ENCODE assay signal across 8 mouse cellular contexts in the genomic region with DNA sequence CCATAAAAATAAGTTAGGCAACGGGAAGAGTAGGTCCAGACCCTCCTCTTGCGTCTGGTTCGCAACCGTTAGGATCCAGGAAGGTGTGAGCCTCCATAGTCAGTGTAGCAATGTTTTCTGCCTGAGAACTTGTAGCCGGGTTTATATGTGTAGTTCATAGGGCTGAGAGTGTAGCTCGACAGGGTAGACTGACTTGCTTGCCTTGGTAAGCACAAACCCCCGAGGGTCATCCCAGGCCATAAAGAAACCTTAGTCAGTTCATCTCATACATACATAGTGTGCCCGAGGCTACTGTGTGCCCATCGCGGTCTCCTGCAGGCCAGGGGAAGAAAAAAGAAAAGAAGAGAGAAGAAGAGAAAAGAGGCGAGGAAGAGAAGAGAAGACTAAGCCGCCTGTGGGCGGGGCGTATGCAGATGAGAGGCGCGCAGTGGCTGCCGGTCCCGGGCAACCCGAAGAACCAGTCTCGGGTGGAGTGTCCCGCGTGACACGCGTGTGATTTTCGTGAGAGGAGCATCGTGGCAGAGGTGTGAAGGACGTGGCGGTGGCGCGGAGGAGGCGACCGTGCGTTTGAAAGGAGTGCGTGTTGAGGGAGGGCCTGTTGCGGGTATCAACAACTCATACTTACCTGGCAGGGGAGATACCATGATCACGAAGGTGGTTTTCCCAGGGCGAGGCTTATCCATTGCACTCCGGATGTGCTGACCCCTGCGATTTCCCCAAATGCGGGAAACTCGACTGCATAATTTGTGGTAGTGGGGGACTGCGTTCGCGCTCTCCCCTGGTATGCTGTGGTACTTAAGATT. TPM values are rescaled to one million over a fixed set of nuclear protein-coding genes. Genes with fewer than 3 reads are reported as not detected.
A peak's percentile ranks its signal among the peaks of the same experiment; 100 is the strongest.
DNase-seq lines count a peak whose midpoint lies in the region; ATAC-seq and TF ChIP-seq lines count a peak whose summit lies in the region.
"Not testable (repeated sequence)": the region's sequence is repeated elsewhere in the genome, so short reads cannot be mapped to it uniquely, and the experiment has no call there.

No protein-coding gene starts in this region.

- peak; percentile 86 for DNase-seq in heart, adult 11 months
- not testable (repeated sequence) for DNase-seq in kidney, postnatal 0 days (ENCODE audit: low spot score)

- not testable (repeated sequence) for H3K36me3 ChIP-seq in hindbrain, embryonic 15.5 days; kidney, postnatal 0 days (ENCODE audit: insufficient read depth, low read length); liver, embryonic 16.5 days (ENCODE audit: control insufficient read depth, insufficient read depth); midbrain, embryonic 15.5 days (replicated peaks); stomach, embryonic 16.5 days (ENCODE audit: control insufficient read depth, insufficient read depth, low read length)

- H3K4me1 ChIP-seq in hindbrain, embryonic 15.5 days (replicated peaks); kidney, postnatal 0 days (replicated peaks; ENCODE audit: insufficient read depth, low read length); liver, embryonic 16.5 days (ENCODE audit: control insufficient read depth, low read depth, low read length); midbrain, embryonic 15.5 days; stomach, embryonic 16.5 days (ENCODE audit: control insufficient read depth, insufficient read depth, low read length): not testable (repeated sequence)

- ATAC-seq in activated CD4-positive, CD25-positive, alpha-beta regulatory T cell, adult 4 months, result peak; percentile 36
- peak; percentile 73 for ATAC-seq in erythroblast, adult 5-6 weeks (replicated peaks; ENCODE audit: low FRiP score, poor library complexity, severe bottlenecking)
- peak; percentile 65 for ATAC-seq in hindbrain, embryonic 15.5 days (ENCODE audit: low FRiP score, low read depth)
- ATAC-seq in kidney, postnatal 0 days (replicated peaks; ENCODE audit: low FRiP score, low read depth), result peak; percentile 34
- ATAC-seq in liver, embryonic 16.5 days (ENCODE audit: low read depth), result peak; percentile 20
- ATAC-seq in midbrain, embryonic 15.5 days (replicated peaks), result peak; percentile 82
- peak; percentile 54; the same call in 1 of the 2 replicates for ATAC-seq in stomach, embryonic 16.5 days (ENCODE audit: insufficient read depth, low FRiP score)

- not testable (repeated sequence) for H3K9me3 ChIP-seq in hindbrain, embryonic 15.5 days; kidney, postnatal 0 days (replicated peaks; ENCODE audit: low read length); liver, embryonic 16.5 days (replicated peaks; ENCODE audit: control insufficient read depth, low read length); midbrain, embryonic 15.5 days; stomach, embryonic 16.5 days (replicated peaks; ENCODE audit: control insufficient read depth, low read length)

- H3K9ac ChIP-seq in hindbrain, embryonic 15.5 days; kidney, postnatal 0 days (ENCODE audit: low read depth, low read length); liver, embryonic 16.5 days (ENCODE audit: low read depth, low read length); midbrain, embryonic 15.5 days; stomach, embryonic 16.5 days (ENCODE audit: low read length): not testable (repeated sequence)

- 1% methylated on average over 12 of the region's 44 CpGs for WGBS in hindbrain, embryonic 15.5 days
- 1% methylated on average over 10 of the region's 44 CpGs for WGBS in kidney, postnatal 0 days
- 1% methylated on average over 6 of the region's 44 CpGs for whole genome bisulfite sequencing in liver, embryonic 16.5 days (ENCODE audit: insufficient replicate concordance)
- WGBS in midbrain, embryonic 15.5 days, result 0% methylated on average over 12 of the region's 44 CpGs
- WGBS in stomach, embryonic 16.5 days, result 3% methylated on average over 9 of the region's 44 CpGs

- TF ChIP-seq CTCF in kidney, postnatal 0 days (IDR thresholded peaks at IDR 0.05; ENCODE audit: low read depth), result not testable (repeated sequence)

- peak overlapping the region; percentile 65; the same call in 1 of the 2 replicates for H3K27ac ChIP-seq in hindbrain, embryonic 15.5 days (replicated peaks)
- H3K27ac ChIP-seq in kidney, postnatal 0 days; liver, embryonic 16.5 days (ENCODE audit: low read length); stomach, embryonic 16.5 days (ENCODE audit: low read length): not testable (repeated sequence)
- peak overlapping the region; percentile 69; the same call in 1 of the 2 replicates for H3K27ac ChIP-seq in midbrain, embryonic 15.5 days

- 0 out of 2 replicates have a peak overlapping the region, but pooled peaks have one; percentile 18 for H3K4me3 ChIP-seq in hindbrain, embryonic 15.5 days
- not testable (repeated sequence) for H3K4me3 ChIP-seq in kidney, postnatal 0 days (replicated peaks; ENCODE audit: low read depth, low read length); liver, embryonic 16.5 days (ENCODE audit: low read depth, low read length); midbrain, embryonic 15.5 days; stomach, embryonic 16.5 days (replicated peaks; ENCODE audit: low read length)

- H3K27me3 ChIP-seq in hindbrain, embryonic 15.5 days; kidney, postnatal 0 days (ENCODE audit: insufficient read depth, low read length); liver, embryonic 16.5 days (ENCODE audit: control insufficient read depth, insufficient read depth, low read depth, low read length); midbrain, embryonic 15.5 days (replicated peaks); stomach, embryonic 16.5 days (ENCODE audit: control insufficient read depth, insufficient read depth, low read length): not testable (repeated sequence)

- H3K4me2 ChIP-seq in hindbrain, embryonic 15.5 days, result peak overlapping the region; percentile 40
- H3K4me2 ChIP-seq in kidney, postnatal 0 days (ENCODE audit: low read length); midbrain, embryonic 15.5 days; stomach, embryonic 16.5 days (ENCODE audit: low read depth, low read length): not testable (repeated sequence)
- 0 out of 2 replicates have a peak overlapping the region, but pooled peaks have one; percentile 17 for H3K4me2 ChIP-seq in liver, embryonic 16.5 days (ENCODE audit: low read depth, low read length)

RNA-seq across cellular contexts. Expression of a gene that starts 14.2 kb away (rescaled TPM):
- polyA plus RNA-seq in activated CD4-positive, CD25-positive, alpha-beta regulatory T cell, adult 4 months (2017; shearing (Covaris generic)), result 100 to 1,000 TPM; 103 to 138 TPM
- 13.6 and 16.1 TPM in 2 replicates for total RNA-seq in erythroblast, adult 5-6 weeks (2015; ENCODE audit: low replicate concordance)
- 34.8 and 40.4 TPM in 2 replicates for total RNA-seq in erythroblast, adult 5-6 weeks (2017; ENCODE audit: low replicate concordance)
- polyA plus RNA-seq in hindbrain, embryonic 15.5 days (2015; fragmentation: Nextera tagmentation; extraction: Ambion mirVana), result 73.0 and 75.9 TPM in 2 replicates
- polyA plus RNA-seq in kidney, postnatal 0 days (2015; fragmentation: Nextera tagmentation; extraction: Ambion mirVana), result 77.4 and 85.6 TPM in 2 replicates
- polyA plus RNA-seq in liver, embryonic 16.5 days (2015; fragmentation: Nextera tagmentation; extraction: Ambion mirVana), result 36.9 and 38.8 TPM in 2 replicates
- polyA plus RNA-seq in midbrain, embryonic 15.5 days (2015; fragmentation: Nextera tagmentation; extraction: Ambion mirVana), result 82.0 and 88.5 TPM in 2 replicates
- 51.9 and 57.0 TPM in 2 replicates for polyA plus RNA-seq in stomach, embryonic 16.5 days (2015; fragmentation: Nextera tagmentation; extraction: Ambion mirVana)

RNA-seq across cellular contexts. Expression of a gene that starts 53.5 kb away (rescaled TPM):
- polyA plus RNA-seq in activated CD4-positive, CD25-positive, alpha-beta regulatory T cell, adult 4 months (2017; shearing (Covaris generic)), result 100 to 1,000 TPM; 207 to 223 TPM
- 42.0 and 44.8 TPM in 2 replicates for total RNA-seq in erythroblast, adult 5-6 weeks (2015; ENCODE audit: low replicate concordance)
- total RNA-seq in erythroblast, adult 5-6 weeks (2017; ENCODE audit: low replicate concordance), result 23.0 and 27.3 TPM in 2 replicates
- polyA plus RNA-seq in hindbrain, embryonic 15.5 days (2015; fragmentation: Nextera tagmentation; extraction: Ambion mirVana), result 186 and 188 TPM in 2 replicates
- 232 and 235 TPM in 2 replicates for polyA plus RNA-seq in kidney, postnatal 0 days (2015; fragmentation: Nextera tagmentation; extraction: Ambion mirVana)
- polyA plus RNA-seq in liver, embryonic 16.5 days (2015; fragmentation: Nextera tagmentation; extraction: Ambion mirVana), result 92.2 and 96.8 TPM in 2 replicates
- 169 and 171 TPM in 2 replicates for polyA plus RNA-seq in midbrain, embryonic 15.5 days (2015; fragmentation: Nextera tagmentation; extraction: Ambion mirVana)
- polyA plus RNA-seq in stomach, embryonic 16.5 days (2015; fragmentation: Nextera tagmentation; extraction: Ambion mirVana), result 225 and 229 TPM in 2 replicates

Comparison
In these comparisons a context has a peak if more than half of its experiments do, and no peak if none do; other contexts are left out.
1. ATAC-seq: peak in every context shown above with its lines; median percentile 82 in midbrain, embryonic 15.5 days; 73 in erythroblast, adult 5-6 weeks; 65 in hindbrain, embryonic 15.5 days; 54 in stomach, embryonic 16.5 days; 36 in activated CD4-positive, CD25-positive, alpha-beta regulatory T cell, adult 4 months; 34 in kidney, postnatal 0 days; 20 in liver, embryonic 16.5 days.